Mouse (Mus musculus): ENCODE results near the gene Rbpj. TPM values are rescaled to one million over a fixed set of nuclear protein-coding genes. Genes with fewer than 3 reads are reported as not detected.

The Rbpj gene
- polyA plus RNA-seq, 1 experiment: 22.1 TPM

- TF ChIP-seq POLR2A (IDR thresholded peaks at IDR 0.05; ENCODE audit: extremely low read depth, insufficient read depth, low read length): no peak
- no peak for TF ChIP-seq CTCF (IDR thresholded peaks at IDR 0.05; ENCODE audit: extremely low read depth, insufficient read depth, low read length)
- Histone ChIP-seq H3K4me1 (ENCODE audit: control insufficient read depth, insufficient read depth, low read length) (no peaks in the 10 kb centered on the region), H3K27ac (ENCODE audit: insufficient read depth, low read length) (no peak overlapping the region), H3K4me3 (ENCODE audit: insufficient read depth, low read length) (no peak overlapping the region)
Measured at GRCm38 (mm10) chr5:53485069-53485628, 19.2 kb downstream of the Rbpj start.

DNA sequence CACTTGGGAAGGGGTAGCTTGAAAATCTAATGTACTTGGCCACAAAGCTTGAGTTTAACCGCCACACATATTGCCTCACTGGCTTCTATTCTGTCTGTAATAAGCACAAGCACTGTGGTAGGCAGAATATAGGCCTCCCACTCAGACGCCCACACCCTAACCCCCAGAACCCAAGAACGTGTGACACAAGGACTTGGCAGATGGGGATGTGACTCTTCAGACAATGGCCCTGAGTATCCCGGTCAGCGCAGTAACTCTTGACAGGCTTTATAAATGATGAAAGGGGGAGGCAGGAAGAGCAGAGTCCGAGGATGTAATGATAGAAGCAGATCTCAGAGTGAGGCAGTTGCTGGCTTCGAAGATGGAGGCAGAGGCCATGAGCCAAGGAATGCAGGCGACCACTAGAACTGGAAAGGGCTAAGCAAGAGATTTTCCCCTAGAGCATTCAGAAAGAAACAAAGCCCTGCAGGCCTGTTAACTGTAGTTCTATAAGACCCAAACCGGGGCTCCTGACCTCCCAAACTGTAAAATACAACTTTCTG is 20.1 kb downstream of the Rbpj start:
- Histone ChIP-seq H3K4me1 (ENCODE audit: control insufficient read depth, insufficient read depth, low read length) (no peaks in the 10 kb centered on the region), H3K4me3 (ENCODE audit: insufficient read depth, low read length) (no peak overlapping the region), H3K27ac (ENCODE audit: insufficient read depth, low read length) (no peak overlapping the region)
- no peak for TF ChIP-seq CTCF (IDR thresholded peaks at IDR 0.05; ENCODE audit: extremely low read depth, insufficient read depth, low read length)
- no peak for TF ChIP-seq POLR2A (IDR thresholded peaks at IDR 0.05; ENCODE audit: extremely low read depth, insufficient read depth, low read length)

DNA sequence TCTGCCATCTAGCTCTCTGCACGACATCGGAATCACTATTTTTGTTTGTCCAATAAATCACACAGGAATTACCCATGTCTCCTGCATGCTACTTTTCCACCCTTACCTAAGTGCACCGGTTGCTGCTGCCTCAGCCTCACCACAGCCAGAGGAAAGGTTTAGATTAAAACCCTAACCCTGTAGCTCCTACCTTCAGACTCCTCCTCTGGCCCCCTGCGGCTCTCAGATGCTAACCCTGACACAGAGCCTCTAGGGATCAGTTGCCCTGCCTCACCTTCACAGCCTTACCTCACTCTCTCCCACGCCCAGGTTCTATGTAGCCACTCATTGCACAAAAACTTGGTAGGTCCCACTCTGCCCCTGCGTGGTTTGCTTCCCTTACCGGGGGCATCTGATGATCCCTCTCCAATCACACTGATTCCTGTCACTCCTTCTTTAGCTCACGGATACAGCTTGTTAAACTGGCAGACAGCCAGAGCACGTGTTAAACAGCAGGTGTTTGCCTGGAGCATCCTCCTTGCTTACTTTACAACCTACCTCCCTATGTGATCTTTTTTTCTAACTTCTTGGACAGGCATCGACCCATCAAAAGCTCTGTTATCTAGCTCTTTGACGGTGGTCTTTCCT is 21.1 kb downstream of the Rbpj start:
- Histone ChIP-seq H3K4me1 (ENCODE audit: control insufficient read depth, insufficient read depth, low read length) (no peaks in the 10 kb centered on the region), H3K4me3 (ENCODE audit: insufficient read depth, low read length) (no peak overlapping the region), H3K27ac (ENCODE audit: insufficient read depth, low read length) (no peak overlapping the region)
- TF ChIP-seq CTCF (IDR thresholded peaks at IDR 0.05; ENCODE audit: extremely low read depth, insufficient read depth, low read length) (no peak), POLR2A (IDR thresholded peaks at IDR 0.05; ENCODE audit: extremely low read depth, insufficient read depth, low read length) (no peak)

GRCm38 (mm10) chr5:53490697-53491099 is 24.7 kb downstream of the Rbpj start:
- Histone ChIP-seq H3K27ac (ENCODE audit: insufficient read depth, low read length) (no peak overlapping the region), H3K4me1 (ENCODE audit: control insufficient read depth, insufficient read depth, low read length) (peaks cover 2% of the 10 kb centered on the region; the same call in 1 of the 2 replicates), H3K4me3 (ENCODE audit: insufficient read depth, low read length) (no peak overlapping the region)
- TF ChIP-seq CTCF (IDR thresholded peaks at IDR 0.05; ENCODE audit: extremely low read depth, insufficient read depth, low read length) (no peak), POLR2A (IDR thresholded peaks at IDR 0.05; ENCODE audit: extremely low read depth, insufficient read depth, low read length) (no peak)

- TF ChIP-seq CTCF (IDR thresholded peaks at IDR 0.05; ENCODE audit: extremely low read depth, insufficient read depth, low read length) (no peak), POLR2A (IDR thresholded peaks at IDR 0.05; ENCODE audit: extremely low read depth, insufficient read depth, low read length) (no peak)
- H3K27ac ChIP-seq (ENCODE audit: insufficient read depth, low read length): no peak overlapping the region
- peaks cover 2% of the 10 kb centered on the region; the same call in 1 of the 2 replicates for H3K4me1 ChIP-seq (ENCODE audit: control insufficient read depth, insufficient read depth, low read length)
- H3K4me3 ChIP-seq (ENCODE audit: insufficient read depth, low read length): no peak overlapping the region
Measured at GRCm38 (mm10) chr5:53493756-53494155, 27.8 kb downstream of the Rbpj start.

DNA sequence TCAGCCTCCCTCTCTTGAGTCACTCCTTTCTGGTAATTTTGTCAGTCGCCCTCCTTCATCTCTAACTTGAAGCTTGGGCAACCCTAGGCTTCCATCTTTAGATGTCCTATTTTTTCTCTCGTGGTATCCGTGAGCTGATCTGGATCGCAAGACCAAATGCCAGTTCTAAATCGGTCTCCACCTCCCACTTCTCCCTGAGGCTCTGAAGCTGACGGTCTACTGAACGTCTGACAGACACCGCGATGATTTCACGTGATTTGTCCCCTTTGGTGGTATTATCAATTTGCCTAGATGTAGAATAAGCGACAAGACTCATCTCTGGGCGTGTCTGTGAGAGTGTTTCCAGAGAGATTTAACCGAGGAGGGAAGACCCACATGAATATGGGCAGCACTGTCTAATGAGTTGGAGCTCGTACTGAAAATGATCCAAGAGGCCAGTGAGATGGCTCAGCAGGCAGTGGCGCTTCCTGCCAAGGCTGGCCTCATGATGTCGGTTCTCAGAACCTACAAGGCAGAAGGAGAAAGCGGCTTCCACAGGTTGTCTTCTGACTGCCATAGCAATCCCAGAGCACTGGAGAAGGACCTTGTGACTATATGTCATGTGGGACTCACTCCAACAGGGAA is 28.7 kb downstream of the Rbpj start:
- H3K4me3 ChIP-seq (ENCODE audit: insufficient read depth, low read length): no peak overlapping the region
- TF ChIP-seq POLR2A (IDR thresholded peaks at IDR 0.05; ENCODE audit: extremely low read depth, insufficient read depth, low read length) (no peak), CTCF (IDR thresholded peaks at IDR 0.05; ENCODE audit: extremely low read depth, insufficient read depth, low read length) (no peak)
- peaks cover 2% of the 10 kb centered on the region for H3K4me1 ChIP-seq (ENCODE audit: control insufficient read depth, insufficient read depth, low read length)
- no peak overlapping the region for H3K27ac ChIP-seq (ENCODE audit: insufficient read depth, low read length)

DNA sequence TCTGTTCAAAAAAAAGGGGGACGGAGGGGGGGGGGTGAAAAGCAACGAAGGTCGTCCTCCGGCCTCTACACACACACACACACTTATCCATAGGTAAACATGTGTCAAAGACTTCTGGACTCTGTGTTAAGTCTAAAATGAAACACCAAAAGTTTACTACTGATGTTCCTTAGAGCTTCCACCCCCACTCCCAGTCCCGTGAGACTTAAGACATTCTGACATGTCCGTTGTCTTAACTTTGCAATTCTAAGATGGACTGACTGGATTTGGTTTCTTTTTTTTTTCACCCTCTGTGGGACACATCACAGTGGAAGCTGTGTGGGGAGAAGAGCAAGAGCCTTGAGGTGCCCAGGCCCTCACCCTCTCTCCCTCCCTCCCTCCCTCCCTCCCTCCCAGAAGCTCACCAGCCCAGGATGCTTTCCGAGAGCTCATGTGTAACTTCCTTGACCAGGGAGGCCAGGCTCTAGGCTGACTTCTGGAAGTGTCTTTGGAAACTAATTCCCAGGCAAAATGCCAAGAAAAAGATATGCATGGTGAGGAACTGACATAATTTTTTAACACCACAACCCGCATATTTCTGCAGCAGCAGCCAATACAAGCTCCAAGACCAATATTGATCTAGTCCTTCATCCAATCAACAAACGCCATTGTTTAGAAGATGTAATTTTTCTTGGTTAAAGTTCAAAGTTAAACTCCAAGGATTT is 31.0 kb downstream of the Rbpj start:
- TF ChIP-seq CTCF (IDR thresholded peaks at IDR 0.05; ENCODE audit: extremely low read depth, insufficient read depth, low read length) (no peak), POLR2A (IDR thresholded peaks at IDR 0.05; ENCODE audit: extremely low read depth, insufficient read depth, low read length) (no peak)
- Histone ChIP-seq H3K4me1 (ENCODE audit: control insufficient read depth, insufficient read depth, low read length) (peaks cover 2% of the 10 kb centered on the region), H3K4me3 (ENCODE audit: insufficient read depth, low read length) (no peak overlapping the region), H3K27ac (ENCODE audit: insufficient read depth, low read length) (no peak overlapping the region)

DNA sequence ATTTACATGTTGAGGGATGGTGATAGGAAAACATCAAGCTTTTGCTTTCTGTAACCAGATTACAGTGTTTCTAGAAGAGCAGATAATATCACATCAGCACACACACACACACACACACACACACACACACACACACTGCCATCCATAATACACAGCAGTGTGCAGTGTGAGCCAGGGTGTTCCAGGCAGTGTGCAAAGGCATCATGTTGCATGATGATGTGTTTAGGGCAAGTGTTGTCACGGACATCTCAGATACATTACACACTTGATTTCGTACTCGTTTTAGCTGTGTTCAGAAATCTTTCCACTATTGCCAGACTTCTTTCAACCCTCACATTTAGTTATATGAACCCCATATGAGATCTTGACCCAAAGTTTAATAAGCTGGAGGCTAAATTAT is 33.6 kb downstream of the Rbpj start:
- Histone ChIP-seq H3K4me3 (ENCODE audit: insufficient read depth, low read length) (no peak overlapping the region), H3K27ac (ENCODE audit: insufficient read depth, low read length) (no peak overlapping the region), H3K4me1 (ENCODE audit: control insufficient read depth, insufficient read depth, low read length) (no peaks in the 10 kb centered on the region; the same call in 1 of the 2 replicates)
- TF ChIP-seq POLR2A (IDR thresholded peaks at IDR 0.05; ENCODE audit: extremely low read depth, insufficient read depth, low read length) (no peak), CTCF (IDR thresholded peaks at IDR 0.05; ENCODE audit: extremely low read depth, insufficient read depth, low read length) (no peak)

- Histone ChIP-seq H3K4me3 (ENCODE audit: insufficient read depth, low read length) (no peak overlapping the region), H3K27ac (ENCODE audit: insufficient read depth, low read length) (no peak overlapping the region), H3K4me1 (ENCODE audit: control insufficient read depth, insufficient read depth, low read length) (no peaks in the 10 kb centered on the region; the same call in 1 of the 2 replicates)
- TF ChIP-seq POLR2A (IDR thresholded peaks at IDR 0.05; ENCODE audit: extremely low read depth, insufficient read depth, low read length): no peak
- no peak for TF ChIP-seq CTCF (IDR thresholded peaks at IDR 0.05; ENCODE audit: extremely low read depth, insufficient read depth, low read length)
Measured at GRCm38 (mm10) chr5:53500509-53501145, 34.7 kb downstream of the Rbpj start.
